Mouse (Mus musculus) lung, embryonic 15.5 days (tissue): Measurements from ENCODE around the gene Psmb1. TPM values are rescaled to one million over a fixed set of nuclear protein-coding genes. Genes with fewer than 3 reads are reported as not detected.
"Not testable (repeated sequence)": the region's sequence is repeated elsewhere in the genome, so short reads cannot be mapped to it uniquely, and the experiment has no call there.

ENCODE experiments used
- ATAC-seq: fragments of 200-750 bp; cut with Nextera tagmentation; 2 replicates; pipeline ENCODE4 v1.8.0; 2017; ENCODE audit warnings: moderate number of reproducible peaks, borderline replicate concordance; ENCODE audit not compliant: low FRiP score, low TSS enrichment; ENCODE audit errors: extremely low read depth
- H3K27ac ChIP-seq: fragments of 300-500 bp; sonication (generic); 2 replicates; pipeline ENCODE4 v1.5.1; 2015; ENCODE audit warnings: moderate library complexity, mild to moderate bottlenecking, inconsistent platforms
- H3K27me3 ChIP-seq: fragments of 300-500 bp; sonication (generic); 2 replicates; pipeline ENCODE4 v1.6.1; 2015; ENCODE audit warnings: inconsistent platforms
- H3K36me3 ChIP-seq: fragments of 300-500 bp; sonication (generic); 2 replicates; pipeline ENCODE4 v1.6.1; 2015; ENCODE audit warnings: inconsistent platforms
- H3K4me1 ChIP-seq: fragments of 300-500 bp; sonication (generic); 2 replicates; pipeline ENCODE4 v1.6.1; 2015; ENCODE audit warnings: inconsistent platforms
- H3K4me2 ChIP-seq: fragments of 300-500 bp; sonication (generic); 2 replicates; pipeline ENCODE4 v1.6.1; 2015; ENCODE audit warnings: inconsistent platforms, mild to moderate bottlenecking, moderate library complexity
- H3K4me3 ChIP-seq: fragments of 300-500 bp; sonication (generic); 2 replicates; pipeline ENCODE4 v1.5.1; 2015; ENCODE audit warnings: mild to moderate bottlenecking, inconsistent platforms
- H3K9ac ChIP-seq: fragments of 300-500 bp; sonication (generic); 2 replicates; pipeline ENCODE4 v1.6.1; 2015; ENCODE audit warnings: inconsistent platforms
- H3K9me3 ChIP-seq: fragments of 300-500 bp; sonication (generic); 2 replicates; pipeline ENCODE4 v1.6.1; 2016; ENCODE audit warnings: inconsistent platforms
- WGBS: fragments of 180-500 bp; shearing (Covaris S2); methylation state at CpG from one replicate; pipeline ENCODE4 v1.1.7; 2015; 5-methylcytosine and 5-hydroxymethylcytosine counted together
- polyA plus RNA-seq: library from polyadenylated mRNA; unstranded; fragments of >200 nt; fragmentation: Nextera tagmentation; extraction: Ambion mirVana; gene quantifications from 2 replicates; pipeline ENCODE4 v1.2.1, GENCODE M21; 2015

The Psmb1 gene
- 262 and 270 TPM in 2 replicates for polyA plus RNA-seq

DNA sequence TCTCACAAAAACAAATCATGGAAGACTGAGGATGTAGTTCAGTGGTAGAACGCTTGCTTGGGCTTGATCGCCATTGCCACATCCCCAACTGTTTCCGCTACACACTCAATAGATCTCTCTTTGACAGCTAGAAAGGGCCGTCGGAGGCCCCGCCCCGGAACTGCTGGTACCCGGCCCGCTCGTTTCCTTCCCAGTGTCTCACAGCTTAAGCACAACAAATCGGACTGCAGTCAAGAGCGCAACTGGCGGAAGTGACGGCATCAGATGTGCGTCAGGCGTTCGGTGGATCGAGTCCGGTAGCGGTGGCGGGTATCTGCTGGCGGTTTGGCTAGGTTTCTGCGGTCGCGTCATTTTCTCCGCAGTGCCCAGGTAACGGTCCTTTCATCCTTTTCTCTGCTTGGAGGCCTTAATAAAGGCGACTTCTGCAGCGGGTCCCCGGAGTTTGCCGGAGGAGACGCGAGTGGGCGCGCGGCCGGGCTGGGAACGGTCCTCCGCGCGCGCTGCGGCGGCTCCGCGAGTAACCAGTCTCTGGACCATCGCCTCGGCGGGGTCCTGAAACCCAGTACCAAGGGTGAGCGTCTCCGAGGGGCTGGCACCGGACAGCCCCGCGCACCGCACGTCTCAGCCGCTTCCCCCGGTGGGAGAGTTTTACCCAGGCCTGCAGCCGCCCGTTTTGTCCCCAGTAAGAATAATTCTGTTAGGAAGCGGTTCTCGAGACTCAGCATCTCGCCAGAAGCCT, at the start of gene Psmb1, which contains the start of gene Tbp:
Gene Psmb1 (minus strand): TSS at position 96 of the 739 bp plus-strand sequence.
Gene Tbp (plus strand): TSS at position 233 of the 739 bp plus-strand sequence.
- Histone ChIP-seq H3K9me3 (no peaks in the 10 kb centered on the region), H3K4me1 (peaks cover 34% of the 10 kb centered on the region), H3K4me2 (peak within 1 kb of the TSS; percentile 79), H3K36me3 (peaks cover 16% of the 10 kb centered on the region), H3K27me3 (no peaks in the 10 kb centered on the region), H3K4me3 (peak within 1 kb of the TSS; percentile 93), H3K27ac (peak within 1 kb of the TSS; percentile 95), H3K9ac (peak within 1 kb of the TSS; percentile 82)
- ATAC-seq = peak; percentile 95
- WGBS = under 1% methylated on average over 63 of the region's 63 CpGs

DNA sequence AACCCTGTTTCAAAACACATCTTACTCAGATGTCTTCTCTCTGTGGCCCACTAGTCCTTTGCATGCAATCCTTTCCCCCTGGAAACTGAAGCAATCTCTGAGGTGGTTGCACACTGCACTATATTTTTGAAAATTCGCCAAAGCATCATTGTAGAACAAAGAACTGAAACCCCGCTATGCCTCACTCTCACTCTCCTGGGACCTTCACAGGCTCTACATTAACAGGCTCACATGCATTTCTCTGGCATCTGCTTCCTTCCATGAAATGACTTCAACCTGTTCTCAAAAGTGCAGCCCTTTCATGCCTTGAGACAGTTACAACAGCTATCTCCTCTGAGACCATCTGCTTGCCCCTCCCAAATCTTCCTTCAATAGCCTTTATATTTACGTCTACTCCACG, 46.9 kb upstream of the Psmb1 start:
- WGBS = 65% methylated on average over 4 of the region's 4 CpGs
- H3K4me2 ChIP-seq = no peak overlapping the region
- H3K27me3 ChIP-seq = no peaks in the 10 kb centered on the region
- H3K27ac ChIP-seq = no peak overlapping the region
- no peak overlapping the region for H3K9ac ChIP-seq
- H3K9me3 ChIP-seq = no peaks in the 10 kb centered on the region; the same call in 1 of the 2 replicates
- no peaks in the 10 kb centered on the region for H3K4me1 ChIP-seq
- no peaks in the 10 kb centered on the region for H3K36me3 ChIP-seq
- no peak overlapping the region for H3K4me3 ChIP-seq
- ATAC-seq = no peak

DNA sequence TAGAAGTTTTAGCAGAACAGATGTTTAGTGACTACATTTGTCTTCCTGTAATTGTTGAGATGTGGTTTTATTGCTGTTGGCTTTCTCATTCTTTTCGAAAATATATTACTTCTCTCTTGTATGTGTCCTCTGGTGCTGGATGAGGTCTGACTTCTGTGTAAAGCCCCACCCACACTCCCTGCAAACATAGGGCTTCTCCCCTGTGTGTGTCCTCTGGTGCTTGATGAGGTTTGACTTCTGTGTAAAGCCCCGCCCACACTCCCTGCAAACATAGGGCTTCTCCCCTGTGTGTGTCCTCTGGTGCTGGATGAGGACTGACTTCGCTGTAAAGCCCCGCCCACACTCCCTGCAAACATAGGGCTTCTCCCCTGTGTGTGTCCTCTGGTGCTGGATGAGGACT, 44.3 kb upstream of the Psmb1 start:
- not testable (repeated sequence) for H3K4me3 ChIP-seq, H3K9ac ChIP-seq, ATAC-seq, H3K27ac ChIP-seq, H3K4me1 ChIP-seq, H3K36me3 ChIP-seq, H3K4me2 ChIP-seq, H3K9me3 ChIP-seq, H3K27me3 ChIP-seq
- WGBS = 63% methylated on average over 4 of the region's 4 CpGs

DNA sequence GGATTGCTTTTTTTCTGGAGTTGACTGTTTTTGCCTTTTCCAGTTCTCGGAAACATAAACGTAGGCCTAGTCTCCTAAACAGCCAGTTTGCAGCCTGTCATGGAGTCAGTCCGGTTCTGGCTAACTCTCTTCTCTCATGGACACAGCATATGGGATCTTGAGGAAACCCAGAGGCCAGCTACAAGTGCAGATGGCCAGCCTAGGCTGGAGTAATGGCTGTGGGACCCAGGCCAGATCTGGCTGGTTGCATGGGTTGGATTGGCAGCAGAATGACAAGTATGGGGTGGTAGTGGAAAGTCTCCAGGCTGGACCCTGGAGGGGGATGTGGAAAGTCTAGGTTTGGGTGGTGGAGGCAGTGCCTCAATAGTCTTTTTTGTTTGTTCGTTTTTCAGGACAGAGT, 40.8 kb upstream of the Psmb1 start:
- no peak overlapping the region for H3K9ac ChIP-seq
- H3K9me3 ChIP-seq = no peaks in the 10 kb centered on the region; the same call in 1 of the 2 replicates
- H3K4me2 ChIP-seq = no peak overlapping the region
- peaks cover 20% of the 10 kb centered on the region for H3K27me3 ChIP-seq
- H3K27ac ChIP-seq = no peak overlapping the region
- ATAC-seq = no peak
- H3K36me3 ChIP-seq = no peaks in the 10 kb centered on the region
- H3K4me3 ChIP-seq = no peak overlapping the region
- 68% methylated on average over 4 of the region's 4 CpGs for WGBS
- peaks cover 4% of the 10 kb centered on the region; the same call in 1 of the 2 replicates for H3K4me1 ChIP-seq

DNA sequence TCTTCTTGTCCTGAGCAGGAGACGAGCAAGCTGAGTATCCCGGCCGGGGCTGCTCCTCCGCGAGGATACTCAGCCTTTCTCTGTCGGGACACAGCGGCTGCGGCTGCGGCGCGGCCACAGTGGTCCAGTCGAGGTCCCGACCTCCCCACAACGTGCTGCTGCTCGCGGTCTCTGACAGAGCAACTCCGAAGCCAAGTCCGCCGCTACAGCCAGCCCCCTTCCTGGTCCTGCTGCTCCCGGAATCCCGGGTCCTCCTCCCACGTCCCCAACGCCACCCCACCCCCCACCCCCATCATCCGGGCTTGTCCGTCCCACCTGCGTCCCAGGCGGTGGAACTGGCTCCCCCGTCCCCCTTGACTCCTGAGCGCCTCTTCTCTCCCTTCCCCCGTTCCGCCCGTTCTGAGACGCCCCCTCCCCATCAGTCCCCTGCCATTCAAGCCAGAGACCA, 36.9 kb upstream of the Psmb1 start:
- WGBS = 1% methylated on average over 33 of the region's 33 CpGs
- no peak for ATAC-seq
- H3K4me2 ChIP-seq = peak overlapping the region; percentile 89
- no peaks in the 10 kb centered on the region for H3K36me3 ChIP-seq
- H3K4me1 ChIP-seq = peaks cover 4% of the 10 kb centered on the region; the same call in 1 of the 2 replicates
- H3K9ac ChIP-seq = peak overlapping the region; percentile 29
- H3K9me3 ChIP-seq = no peaks in the 10 kb centered on the region
- no peak overlapping the region for H3K27ac ChIP-seq
- peaks cover 25% of the 10 kb centered on the region for H3K27me3 ChIP-seq
- peak overlapping the region; percentile 46 for H3K4me3 ChIP-seq

DNA sequence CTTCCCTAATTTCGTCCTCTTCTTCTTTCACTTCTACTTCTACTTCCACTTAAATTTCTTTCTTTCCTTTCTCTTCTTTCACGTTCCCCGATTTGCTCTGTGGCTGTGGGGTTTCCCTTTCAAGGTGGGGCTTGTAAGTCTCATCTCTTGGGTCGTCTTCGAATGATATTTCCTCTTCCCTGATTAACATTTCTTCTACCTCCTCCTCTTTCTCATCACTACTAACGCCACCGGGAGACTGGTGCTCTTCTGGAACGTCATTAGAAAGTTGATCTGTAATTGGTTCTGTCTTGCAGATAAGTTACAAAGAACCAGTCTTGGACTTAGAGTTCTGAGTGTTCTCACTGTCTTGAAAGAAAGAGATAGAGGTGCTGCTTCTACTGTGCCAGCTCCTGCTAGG, 36.4 kb upstream of the Psmb1 start:
- Histone ChIP-seq H3K27me3 (peaks cover 25% of the 10 kb centered on the region), H3K36me3 (no peaks in the 10 kb centered on the region), H3K4me1 (peaks cover 4% of the 10 kb centered on the region; the same call in 1 of the 2 replicates), H3K9ac (no peak overlapping the region), H3K4me2 (peak overlapping the region; percentile 89), H3K27ac (no peak overlapping the region), H3K9me3 (no peaks in the 10 kb centered on the region), H3K4me3 (peak overlapping the region; percentile 46)
- no peak for ATAC-seq
- WGBS = 15% methylated on average over 8 of the region's 8 CpGs

DNA sequence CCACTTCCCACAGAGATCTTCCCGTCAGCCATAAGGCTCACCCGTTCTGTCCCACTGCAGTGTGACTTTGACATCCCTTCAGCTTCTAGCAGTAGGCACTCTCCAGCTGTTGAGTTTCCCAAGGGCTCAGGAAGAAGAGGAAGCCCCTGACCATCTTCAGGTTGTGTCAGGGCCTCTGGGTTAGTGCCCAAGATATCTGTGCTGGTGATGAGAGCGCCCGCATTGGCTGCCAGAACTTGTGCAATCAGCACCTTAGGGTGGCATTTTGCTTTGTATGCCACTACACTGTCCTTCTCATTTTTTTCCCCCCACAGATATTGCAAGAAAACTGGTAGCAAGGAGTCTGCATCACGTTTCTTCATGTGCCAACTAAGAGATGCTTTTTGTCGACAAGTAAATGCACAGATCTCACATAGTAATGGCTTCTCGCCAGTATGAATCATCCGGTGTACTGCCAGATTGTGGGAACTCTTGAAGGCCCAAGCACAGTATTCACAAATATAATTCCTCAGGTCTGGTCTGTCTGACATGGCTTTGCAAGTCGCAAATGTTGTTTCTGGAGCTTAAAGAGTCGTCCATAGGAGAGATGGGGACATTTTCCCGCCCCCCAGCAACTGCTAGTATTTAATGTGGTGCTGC, 35.7 kb upstream of the Psmb1 start:
- Histone ChIP-seq H3K27me3 (peaks cover 25% of the 10 kb centered on the region), H3K9ac (no peak overlapping the region), H3K4me3 (peak overlapping the region; percentile 46; the same call in 1 of the 2 replicates), H3K4me2 (no peak overlapping the region), H3K4me1 (peaks cover 4% of the 10 kb centered on the region; the same call in 1 of the 2 replicates), H3K27ac (no peak overlapping the region), H3K36me3 (no peaks in the 10 kb centered on the region), H3K9me3 (no peaks in the 10 kb centered on the region)
- ATAC-seq = no peak
- WGBS = 60% methylated on average over 11 of the region's 11 CpGs

DNA sequence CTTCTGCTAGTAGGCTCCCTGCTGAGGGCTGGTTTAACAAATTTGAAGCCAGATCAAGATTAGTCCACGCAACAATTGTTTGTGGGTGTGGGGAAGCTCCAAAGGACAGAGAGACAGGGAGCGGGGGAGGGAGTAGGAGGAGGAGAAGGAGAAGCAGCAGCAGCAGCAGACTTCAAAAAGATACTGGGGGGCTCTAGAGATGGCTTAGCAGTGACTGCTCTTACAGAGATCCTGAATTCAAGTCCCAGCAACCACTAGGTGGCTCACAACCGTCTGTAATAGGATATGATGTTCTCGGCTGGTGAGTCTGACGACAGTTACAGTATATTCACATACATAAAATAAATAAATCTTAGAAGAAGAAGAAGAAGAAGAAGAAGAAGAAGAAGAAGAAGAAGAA, 30.6 kb upstream of the Psmb1 start:
- Histone ChIP-seq H3K9me3 (no peaks in the 10 kb centered on the region), H3K27ac (no peak overlapping the region), H3K4me1 (peaks cover 19% of the 10 kb centered on the region), H3K27me3 (peaks cover 3% of the 10 kb centered on the region), H3K4me3 (no peak overlapping the region), H3K36me3 (no peaks in the 10 kb centered on the region), H3K4me2 (no peak overlapping the region), H3K9ac (no peak overlapping the region)
- 9% methylated on average over 5 of the region's 5 CpGs for WGBS
- no peak for ATAC-seq

DNA sequence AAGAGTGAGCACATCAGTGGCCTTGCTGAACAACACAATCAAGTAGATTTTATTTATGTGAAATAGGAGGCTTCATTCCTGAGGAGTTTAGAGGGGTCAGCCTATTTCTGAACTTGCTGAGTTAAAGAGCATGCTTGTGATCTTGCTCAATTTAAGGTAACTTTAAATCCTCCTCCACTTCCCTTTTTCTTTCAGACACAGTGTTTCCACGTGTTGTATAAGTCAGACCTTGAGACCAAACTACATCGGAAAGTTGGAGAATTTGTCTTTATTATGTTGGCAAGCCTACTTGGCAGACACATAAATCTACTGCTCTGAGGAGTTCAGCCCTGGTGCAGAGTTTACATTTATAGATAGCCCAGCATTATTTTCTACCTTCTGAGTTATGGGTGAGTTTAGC, 29.3 kb upstream of the Psmb1 start:
- no peak overlapping the region for H3K4me2 ChIP-seq
- no peak overlapping the region for H3K9ac ChIP-seq
- 76% methylated on average over 2 of the region's 2 CpGs for WGBS
- H3K27me3 ChIP-seq = no peaks in the 10 kb centered on the region
- ATAC-seq = no peak
- H3K4me3 ChIP-seq = no peak overlapping the region
- no peak overlapping the region for H3K27ac ChIP-seq
- H3K9me3 ChIP-seq = no peaks in the 10 kb centered on the region
- peaks cover 19% of the 10 kb centered on the region for H3K4me1 ChIP-seq
- peaks cover 10% of the 10 kb centered on the region for H3K36me3 ChIP-seq

DNA sequence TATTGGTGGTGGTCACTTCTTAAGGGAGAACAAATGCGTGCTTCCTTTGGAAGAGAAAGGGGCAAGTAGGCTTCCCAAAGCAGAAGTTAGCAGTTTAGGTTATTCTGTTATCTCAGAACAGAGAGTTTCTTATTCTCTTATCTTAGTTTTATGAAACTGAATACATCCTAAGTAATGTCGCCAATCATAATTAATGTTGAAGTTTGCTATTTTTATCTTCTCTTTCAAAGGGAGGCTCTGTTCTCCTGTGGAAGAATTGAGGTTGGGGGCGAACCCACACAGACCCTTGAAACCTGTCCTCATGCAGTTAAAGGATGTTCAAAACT, 28.2 kb upstream of the Psmb1 start:
- peaks cover 17% of the 10 kb centered on the region for H3K36me3 ChIP-seq
- ATAC-seq = no peak
- H3K4me2 ChIP-seq = peak overlapping the region; percentile 89
- WGBS = 41% methylated on average over 3 of the region's 3 CpGs
- H3K27ac ChIP-seq = peak overlapping the region; percentile 88
- no peaks in the 10 kb centered on the region for H3K27me3 ChIP-seq
- peak overlapping the region; percentile 68 for H3K4me3 ChIP-seq
- H3K9ac ChIP-seq = peak overlapping the region; percentile 80
- H3K9me3 ChIP-seq = no peaks in the 10 kb centered on the region
- H3K4me1 ChIP-seq = peaks cover 19% of the 10 kb centered on the region

DNA sequence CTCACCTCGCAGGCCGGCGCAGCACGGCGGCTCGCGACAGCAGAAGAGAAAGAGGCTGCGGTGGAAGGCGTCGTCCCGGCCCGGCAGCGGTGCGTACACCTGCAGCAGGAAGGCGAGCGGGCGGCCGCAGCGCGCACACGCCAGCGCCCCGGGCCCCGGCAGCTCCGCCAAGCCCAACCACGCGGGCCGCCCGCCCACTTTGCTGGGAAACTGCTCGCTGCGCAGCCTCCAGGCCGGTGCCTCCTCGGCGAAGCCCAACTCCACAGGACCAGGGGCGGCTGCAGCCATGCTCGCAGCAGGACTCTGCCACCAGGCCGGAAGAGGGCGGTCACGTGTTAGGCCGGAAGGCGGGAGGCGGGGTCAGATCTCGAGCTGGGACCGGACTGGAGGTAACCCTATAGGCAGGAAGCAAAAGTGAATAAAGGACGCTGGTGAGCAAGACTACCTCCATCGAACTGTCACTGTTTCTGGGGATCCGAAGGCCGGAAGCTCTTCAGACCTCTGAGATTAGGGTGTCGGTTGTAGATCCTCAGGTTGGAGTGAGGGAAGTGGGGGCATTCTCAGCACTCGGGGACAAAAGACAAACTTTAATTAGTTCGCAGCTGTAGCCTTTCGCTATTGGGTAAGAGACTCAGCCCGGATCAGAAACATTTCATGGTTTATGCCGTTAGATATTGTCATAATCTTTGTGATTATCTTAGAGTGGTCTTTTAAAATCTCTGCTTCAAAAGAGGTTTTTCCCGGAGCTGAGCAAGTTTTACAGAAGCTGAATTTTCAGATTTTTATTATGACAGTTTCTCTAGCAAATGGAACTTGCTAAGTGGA, 27.6 kb upstream of the Psmb1 start, which contains the start of gene Pdcd2:
Gene Pdcd2 (minus strand): TSS at position 316 of the 825 bp plus-strand sequence.
- Histone ChIP-seq H3K36me3 (peaks cover 21% of the 10 kb centered on the region), H3K4me3 (peak within 1 kb of the TSS; percentile 68), H3K9me3 (no peaks in the 10 kb centered on the region), H3K27ac (peak within 1 kb of the TSS; percentile 88), H3K9ac (peak within 1 kb of the TSS; percentile 80), H3K27me3 (no peaks in the 10 kb centered on the region), H3K4me1 (peaks cover 19% of the 10 kb centered on the region), H3K4me2 (peak within 1 kb of the TSS; percentile 89)
- WGBS = under 1% methylated on average over 54 of the region's 55 CpGs
- peak; percentile 99 for ATAC-seq
